Mouse (Mus musculus): ENCODE results near the gene Arhgap6.

DNA sequence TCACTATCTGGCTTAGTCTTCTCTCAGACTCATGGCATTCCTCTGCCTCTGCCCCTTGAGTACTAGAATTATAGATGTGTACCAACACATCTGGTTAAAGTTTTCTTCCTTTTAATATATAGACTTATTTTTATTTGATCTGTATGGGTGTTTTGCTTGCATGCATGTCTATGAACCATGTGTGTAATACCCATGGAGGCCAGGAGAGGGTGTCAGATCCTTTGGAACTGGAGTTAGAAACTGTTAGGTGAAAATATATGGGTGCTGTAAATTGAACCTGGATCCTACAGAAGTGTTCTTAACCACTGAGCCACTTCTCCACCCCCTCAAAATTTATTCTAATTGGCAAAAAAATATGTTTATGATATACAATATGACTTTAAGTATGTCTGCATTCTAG is 254.7 kb downstream of the Arhgap6 start:
- peak; percentile 32 for TF ChIP-seq CTCF (IDR thresholded peaks at IDR 0.05)
- no peak for TF ChIP-seq EP300 (IDR thresholded peaks at IDR 0.05)
